Mouse (Mus musculus): ENCODE measurements around the gene Map4k3.
"Not testable (repeated sequence)": the region's sequence is repeated elsewhere in the genome, so short reads cannot be mapped to it uniquely, and the experiment has no call there.

The Map4k3 gene

DNA sequence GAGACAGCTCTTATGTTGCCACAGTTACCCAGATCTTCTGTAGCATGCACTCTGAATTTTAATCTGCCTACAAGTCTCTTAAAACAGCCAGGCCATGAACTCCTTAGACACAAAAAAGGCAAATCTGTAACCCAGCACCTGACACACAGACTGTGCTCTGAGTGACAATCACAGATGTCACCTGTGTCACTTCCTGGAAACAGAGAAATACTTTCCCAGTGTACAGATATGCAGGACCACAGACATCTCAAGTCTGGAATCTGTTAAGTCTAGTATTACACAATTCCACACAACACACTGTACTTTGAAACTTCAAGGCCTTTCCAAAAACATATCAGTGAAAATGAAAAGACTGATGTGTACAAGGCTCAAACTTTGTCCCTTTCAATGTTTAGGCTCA, 103.3 kb downstream of the Map4k3 start:
- DNase-seq: no peak

DNA sequence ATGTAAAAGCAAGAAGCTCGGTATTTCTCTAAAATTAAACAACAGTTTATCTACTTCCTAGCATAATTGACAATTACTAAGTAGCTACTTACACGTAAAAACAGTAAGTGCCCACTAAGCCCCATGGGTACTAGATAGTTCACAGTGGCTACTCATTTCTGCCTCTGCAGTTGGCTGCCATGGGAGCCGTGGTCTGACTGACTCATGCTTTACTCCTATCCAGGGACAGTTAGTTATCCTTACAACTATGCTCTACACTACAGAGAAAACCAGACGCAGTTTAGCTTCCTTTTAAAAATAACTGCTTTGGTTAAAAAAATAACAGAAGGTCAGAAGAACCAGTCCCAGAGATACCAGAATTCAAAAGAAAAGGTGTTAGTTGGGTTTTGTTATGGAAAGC, 106.6 kb downstream of the Map4k3 start:
- no peak for DNase-seq

DNA sequence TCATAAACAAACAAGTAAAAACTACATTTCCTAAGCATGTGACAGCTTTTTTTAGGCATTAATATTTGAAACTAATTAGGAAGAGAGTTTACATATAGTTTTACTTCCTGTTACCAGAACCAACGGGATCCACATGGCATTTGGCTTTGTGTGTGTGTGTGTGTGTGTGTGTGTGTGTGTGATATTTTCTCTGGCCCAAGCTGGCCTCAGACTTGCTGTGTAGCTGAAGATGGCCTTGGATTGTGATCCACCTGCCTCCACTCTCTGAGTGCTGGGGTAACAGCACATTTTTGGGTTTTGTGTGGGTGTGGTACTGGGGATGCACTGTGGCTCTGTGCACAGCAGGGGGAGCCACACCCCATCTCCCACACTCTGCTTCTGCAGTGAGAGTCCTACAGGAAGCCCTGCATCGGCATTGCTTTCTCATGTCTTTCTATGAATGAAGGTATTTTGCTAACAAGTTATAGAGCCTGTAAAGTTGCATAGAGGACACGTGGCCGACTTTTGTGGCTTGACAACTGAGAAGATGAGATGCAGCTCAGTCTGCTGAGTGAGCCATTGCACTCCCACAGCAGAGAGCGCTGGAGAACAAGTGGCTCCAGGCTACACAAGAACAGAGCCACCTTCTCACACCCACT, 107.4 kb downstream of the Map4k3 start:
- DNase-seq: peak; percentile 72 to 85

GRCm38 (mm10) chr17:80619556-80619955, 108.7 kb downstream of the Map4k3 start:
- peak; percentile 64 to 71 for DNase-seq

GRCm38 (mm10) chr17:80618890-80619289, 109.4 kb downstream of the Map4k3 start:
- DNase-seq: peak; percentile 28 to 36

- DNase-seq: no peak
These were observed 124.5 kb downstream of the Map4k3 start for GRCm38 (mm10) chr17:80603806-80604205.

DNA sequence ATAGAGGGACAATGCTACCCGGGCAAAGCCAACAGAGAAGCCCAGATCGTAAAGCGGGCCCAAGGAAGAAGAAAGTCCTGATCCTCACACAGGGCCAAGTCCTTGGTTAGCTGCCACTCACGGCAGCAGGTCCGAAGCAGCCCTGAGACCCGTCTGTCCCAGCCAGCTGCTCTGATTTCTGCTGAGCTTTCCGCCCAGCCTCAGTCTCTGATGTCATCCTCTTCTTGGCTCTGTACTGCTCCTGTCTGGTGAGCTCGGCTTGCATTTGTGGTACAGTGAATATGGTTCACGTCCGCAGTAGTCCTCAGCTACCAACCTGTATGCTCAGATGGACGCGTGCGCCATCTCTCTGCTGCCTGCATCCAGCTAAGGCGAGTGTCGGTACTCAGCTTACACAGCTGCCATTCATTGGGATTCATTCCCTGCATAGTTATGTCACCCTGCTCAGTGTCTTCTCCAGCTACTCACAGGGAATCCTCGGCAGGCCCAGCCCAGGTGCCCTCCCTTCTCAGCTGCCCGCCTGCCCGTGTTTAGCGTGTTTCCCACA, 125.1 kb downstream of the Map4k3 start:
- peak; percentile 43 to 54 for DNase-seq

- peak; percentile 68 to 72 for DNase-seq
These were observed 126.9 kb downstream of the Map4k3 start for GRCm38 (mm10) chr17:80601371-80601770.

DNA sequence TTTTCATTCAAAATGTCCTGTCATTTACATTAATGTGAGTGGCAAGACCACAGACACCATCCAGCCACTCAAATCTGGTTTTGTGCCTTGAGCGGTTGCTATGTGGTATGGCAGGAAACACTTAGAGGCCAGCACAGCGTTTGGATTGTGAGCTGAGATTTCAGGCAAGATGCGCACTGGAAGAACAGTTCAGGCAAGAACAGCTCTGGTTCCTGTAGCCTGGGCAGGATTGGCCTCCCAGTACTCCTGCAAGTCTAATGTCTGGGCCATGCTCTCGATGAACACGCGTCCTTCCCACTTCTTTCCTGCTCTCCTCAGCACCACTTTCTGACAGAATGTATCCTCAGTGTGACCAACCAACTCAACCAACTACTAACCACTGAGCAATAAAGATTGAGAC, 145.2 kb downstream of the Map4k3 start:
- DNase-seq: no peak

DNA sequence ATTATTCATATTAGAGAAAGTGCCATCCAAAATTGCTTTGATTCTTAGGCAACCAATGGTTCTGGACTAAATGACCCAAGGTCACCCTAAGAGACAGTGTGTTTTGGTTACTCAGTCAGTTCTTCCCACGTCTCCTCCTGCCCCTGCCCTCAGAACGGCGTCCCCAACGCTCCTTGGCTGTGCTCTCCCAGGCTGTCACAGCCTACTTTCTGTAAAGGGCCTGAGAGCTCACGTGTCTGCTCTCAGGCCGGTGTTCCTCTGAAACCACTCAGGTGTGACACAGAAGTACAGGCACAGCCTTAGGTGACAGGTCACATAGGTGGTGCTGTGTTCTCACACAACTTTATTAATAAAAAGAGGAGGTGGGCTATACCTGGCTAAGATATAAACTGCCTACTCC, 148.4 kb downstream of the Map4k3 start:
- DNase-seq: no peak

DNA sequence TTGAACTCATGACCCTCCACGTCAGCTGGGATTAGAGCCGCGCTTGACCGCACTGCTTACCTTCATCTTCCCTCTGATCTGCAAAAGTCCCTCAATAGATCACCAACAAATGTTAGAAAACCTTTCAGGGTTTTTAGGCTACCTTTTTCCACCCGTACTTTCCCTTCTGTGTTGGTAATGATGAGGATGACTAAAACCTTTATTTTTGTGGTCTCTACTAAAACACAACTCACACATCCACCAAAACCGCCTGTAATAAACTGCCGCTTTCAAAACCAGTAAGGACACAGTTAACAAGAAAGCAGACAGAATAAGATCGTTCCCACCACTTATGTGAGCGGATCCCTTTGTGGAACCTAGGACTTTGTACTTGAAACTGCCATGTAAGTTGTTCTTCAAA, 149.2 kb downstream of the Map4k3 start:
- DNase-seq: no peak

DNA sequence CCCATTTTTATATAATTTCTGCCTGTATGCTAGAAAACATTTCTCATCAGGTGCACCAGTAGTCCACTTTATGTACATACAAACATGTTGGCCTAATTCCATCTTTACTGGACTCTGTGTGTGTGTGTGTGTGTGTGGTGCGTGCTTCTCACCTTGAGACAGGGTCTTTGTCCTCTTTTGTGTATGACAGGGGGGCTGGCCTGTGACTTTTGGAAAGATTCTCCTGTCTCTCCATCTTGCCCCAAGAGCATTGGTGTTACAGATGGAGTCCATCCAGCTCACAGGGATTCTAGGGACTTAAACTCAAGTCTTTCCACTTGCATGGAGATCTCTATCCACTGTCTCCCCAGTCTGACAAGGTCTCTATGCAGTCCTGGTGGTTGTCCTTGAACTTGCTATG, 150.2 kb downstream of the Map4k3 start:
- no peak for DNase-seq

GRCm38 (mm10) chr17:80577639-80578038, 150.6 kb downstream of the Map4k3 start, which contains the start of gene Cdkl4:
Cdkl4 (minus strand) TSS chr17:80577813.
- DNase-seq: no peak

GRCm38 (mm10) chr17:80577214-80577613, 151.1 kb downstream of the Map4k3 start:
- DNase-seq: peak in 1 of 2 experiments; percentile 21

- no peak for DNase-seq
These were observed 153.3 kb downstream of the Map4k3 start for GRCm38 (mm10) chr17:80575008-80575407.

DNA sequence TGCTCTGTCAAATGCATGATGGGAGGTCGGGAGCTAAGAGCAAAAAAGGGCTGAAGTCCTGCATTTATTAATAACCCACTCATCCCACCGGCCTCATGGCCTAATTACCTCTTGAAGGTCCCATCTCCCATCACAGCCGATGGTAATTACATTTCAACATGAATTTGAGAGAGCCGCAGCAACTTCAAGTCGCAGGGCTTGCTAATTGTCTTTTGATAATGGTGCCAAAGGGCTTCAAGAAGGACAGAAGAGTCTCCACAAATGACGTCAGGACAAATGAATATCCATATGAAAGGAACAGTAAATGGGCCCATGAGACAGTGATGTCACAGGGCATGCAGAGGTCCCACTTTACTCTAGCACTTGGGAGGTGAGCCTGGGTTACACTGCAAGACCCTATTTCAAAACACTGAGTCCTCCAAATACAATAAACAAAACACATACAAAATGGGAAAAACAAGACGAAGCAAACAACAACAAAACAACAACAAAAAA, 153.8 kb downstream of the Map4k3 start:
- no peak for DNase-seq

DNA sequence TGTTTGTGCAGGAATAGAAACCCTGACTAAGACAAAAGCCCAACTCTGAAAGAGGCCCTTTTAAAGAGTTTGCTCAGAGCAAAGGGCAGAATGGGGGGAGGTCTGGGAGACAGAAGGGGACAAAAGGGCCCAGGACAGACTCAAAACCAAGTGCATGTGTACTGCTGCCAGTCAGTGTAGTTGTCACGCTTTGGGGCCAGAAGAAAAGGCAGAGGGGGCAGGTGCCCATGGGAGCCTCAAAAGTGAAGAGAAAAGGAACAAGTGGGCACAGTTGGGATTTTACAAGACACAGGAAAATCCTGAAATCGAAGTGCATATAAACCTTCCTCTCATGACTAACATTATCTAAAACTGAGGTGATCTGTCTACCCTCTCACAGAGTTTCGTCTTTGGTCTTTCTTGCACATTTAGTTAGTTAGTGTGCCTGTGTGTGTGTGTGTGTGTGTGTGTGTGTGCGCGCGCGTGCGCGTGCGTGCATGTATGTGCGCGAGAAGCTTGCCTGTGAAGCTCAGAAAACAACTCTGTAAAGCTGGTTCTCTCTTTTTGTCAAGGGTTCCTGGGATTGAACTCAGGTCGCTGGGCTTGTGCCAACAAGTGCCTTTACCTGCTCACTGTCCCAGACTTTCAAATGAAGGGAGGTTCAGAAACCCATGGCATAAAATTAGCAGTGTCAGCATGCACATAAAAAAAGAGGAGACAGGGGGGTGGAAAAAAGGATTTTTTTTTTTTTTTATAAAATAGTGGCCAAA, 155.9 kb downstream of the Map4k3 start:
- DNase-seq: no peak

DNA sequence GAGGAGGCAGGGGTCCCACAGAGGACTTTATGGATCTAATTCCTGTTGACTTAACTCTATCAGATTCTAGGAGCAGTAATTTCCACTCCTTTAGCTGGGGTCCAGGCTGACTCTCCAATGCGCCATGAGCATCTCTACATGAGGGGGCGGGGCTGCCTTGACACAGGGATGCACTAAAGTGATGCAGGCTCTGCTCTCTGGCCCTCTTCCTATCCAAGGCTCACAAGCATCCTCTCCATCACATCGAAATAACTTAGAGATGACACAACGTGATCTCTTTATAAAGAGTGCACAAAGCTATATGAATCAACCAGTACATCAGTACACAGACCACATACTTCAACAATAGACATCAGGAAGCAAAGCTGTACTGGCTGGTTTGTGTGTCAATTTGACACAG, 156.8 kb downstream of the Map4k3 start:
- DNase-seq: no peak

- not testable (repeated sequence) for DNase-seq
These were observed 158.6 kb downstream of the Map4k3 start for GRCm38 (mm10) chr17:80569718-80570117.

- no peak for DNase-seq
These were observed 159.3 kb downstream of the Map4k3 start for GRCm38 (mm10) chr17:80568842-80569601.

GRCm38 (mm10) chr17:80568441-80568840, 159.8 kb downstream of the Map4k3 start:
- no peak for DNase-seq

GRCm38 (mm10) chr17:80564611-80564924, 163.7 kb downstream of the Map4k3 start:
- peak in 1 of 2 experiments; percentile 16 for DNase-seq

Measured in cerebellum, adult 18-20 months (tissue).